Comparison of ENCODE assay signal across 8 mouse cellular contexts in genomic region chr3:80079801-80080418, GRCm38 (mm10).
DNase-seq lines count a peak whose midpoint lies in the region; ATAC-seq and TF ChIP-seq lines count a peak whose summit lies in the region.

No protein-coding gene starts in this region.

- DNase-seq in G1E (ENCODE audit: low spot score): peak; percentile 40
- DNase-seq in brain, adult 2 months (ENCODE audit: low read depth, low spot score): peak; percentile 90
- peak; percentile 64 to 78 for DNase-seq in heart, postnatal 14 days
- DNase-seq in layer of hippocampus, adult 11-12 months (ENCODE audit: low spot score): peak; percentile 74
- peak; percentile 91 for DNase-seq in lung, embryonic 14.5 days
- DNase-seq in ovary, adult 18-20 months (ENCODE audit: low spot score): peak; percentile 6
- DNase-seq in urinary bladder, postnatal 25 days (ENCODE audit: low spot score): peak; percentile 64

- peak; percentile 45 for TF ChIP-seq CTCF in G1E (IDR thresholded peaks at IDR 0.05; ENCODE audit: low read depth, low read length)
- TF ChIP-seq CTCF in embryonic fibroblast, embryonic 13.5 days (IDR thresholded peaks at IDR 0.05; ENCODE audit: borderline replicate concordance, insufficient read depth, low read length): peak; percentile 79; the same call in 1 of the 2 replicates
- peak; percentile 88 for TF ChIP-seq CTCF in lung, embryonic 14.5 days (IDR thresholded peaks at IDR 0.05; ENCODE audit: low read depth)

- no peaks in the 10 kb centered on the region for H3K36me3 ChIP-seq in G1E (replicated peaks)
- H3K36me3 ChIP-seq in lung, embryonic 14.5 days (ENCODE audit: insufficient read depth): no peaks in the 10 kb centered on the region

- no peak overlapping the region for H3K27ac ChIP-seq in embryonic fibroblast, embryonic 13.5 days (ENCODE audit: insufficient read depth, low read length)
- H3K27ac ChIP-seq in lung, embryonic 14.5 days (ENCODE audit: low read depth): no peak overlapping the region

- H3K4me3 ChIP-seq in G1E (ENCODE audit: low read depth, low read length): peak overlapping the region; percentile 58; the same call in 1 of the 2 replicates
- peak overlapping the region; percentile 30; the same call in 1 of the 2 replicates for H3K4me3 ChIP-seq in embryonic fibroblast, embryonic 13.5 days (ENCODE audit: insufficient read depth, low read length)
- no peak overlapping the region for H3K4me3 ChIP-seq in lung, embryonic 14.5 days (ENCODE audit: low read depth, low read length)

- 11% methylated on average over 10 of the region's 10 CpGs for WGBS in lung, embryonic 14.5 days

- H3K27me3 ChIP-seq in G1E (ENCODE audit: insufficient read depth, low read length): no peaks in the 10 kb centered on the region; the same call in 1 of the 2 replicates
- no peaks in the 10 kb centered on the region for H3K27me3 ChIP-seq in lung, embryonic 14.5 days (ENCODE audit: insufficient read depth, low read length)

- peak overlapping the region; percentile 48 for H3K4me2 ChIP-seq in lung, embryonic 14.5 days

- intact Hi-C loops in heart, postnatal 14 days (cut with DNase I): loop anchor here (2.0 to 10.0 kb wide), 2 partner anchors 723 to 1845 kb away; partner anchors contain the start of gene Gria2

- H3K9me3 ChIP-seq in G1E (replicated peaks): no peaks in the 10 kb centered on the region
- H3K9me3 ChIP-seq in lung, embryonic 14.5 days (ENCODE audit: low read depth, low read length): no peaks in the 10 kb centered on the region

- H3K9ac ChIP-seq in lung, embryonic 14.5 days: no peak overlapping the region

- TF ChIP-seq POLR2A in embryonic fibroblast, embryonic 13.5 days (IDR thresholded peaks at IDR 0.05; ENCODE audit: low read depth, low read length): no peak

- H3K4me1 ChIP-seq in G1E (ENCODE audit: insufficient read depth, low read depth, low read length): peaks cover 5% of the 10 kb centered on the region
- peaks cover 2% of the 10 kb centered on the region; the same call in 1 of the 2 replicates for H3K4me1 ChIP-seq in embryonic fibroblast, embryonic 13.5 days (ENCODE audit: control insufficient read depth, insufficient read depth, low read length)
- no peaks in the 10 kb centered on the region for H3K4me1 ChIP-seq in lung, embryonic 14.5 days (ENCODE audit: insufficient read depth)

- ATAC-seq in G1E (ENCODE audit: extremely low read depth, insufficient number of reproducible peaks, low FRiP score, poor library complexity, severe bottlenecking): peak; percentile 63
- peak; percentile 38; the same call in 1 of the 2 replicates for ATAC-seq in lung, embryonic 14.5 days (ENCODE audit: insufficient read depth)

Comparison
In these comparisons a context has a peak if more than half of its experiments do, and no peak if none do; other contexts are left out.
1. DNase-seq: peak in every context shown above with its lines; median percentile 91 in lung, embryonic 14.5 days; 90 in brain, adult 2 months; 74 in layer of hippocampus, adult 11-12 months; 71 in heart, postnatal 14 days; 64 in urinary bladder, postnatal 25 days; 40 in G1E; 6 in ovary, adult 18-20 months.